Mouse (Mus musculus): ENCODE measurements at regions not wholly inside any gene's neighbourhood (a gene's known extent, or its start where the extent isn't known, plus 50 kb on each side); places are given as distances from the start of the nearest gene placed in this dataset.

- Histone ChIP-seq H3K4me1 (ENCODE audit: control insufficient read depth, insufficient read depth, low read length) (no peaks in the 10 kb centered on the region), H3K4me3 (replicated peaks; ENCODE audit: control insufficient read depth, low read depth, low read length) (no peak overlapping the region), H3K27ac (ENCODE audit: control insufficient read depth, insufficient read depth, low read depth, low read length, poor library complexity) (no peak overlapping the region)
- TF ChIP-seq POLR2A (IDR thresholded peaks at IDR 0.05; ENCODE audit: borderline replicate concordance, control insufficient read depth, low read depth, low read length) (no peak), CTCF (IDR thresholded peaks at IDR 0.05; ENCODE audit: control insufficient read depth, insufficient read depth, low read length) (no peak)
- 78% methylated on average over 7 of the region's 7 CpGs for WGBS
These were observed 196.0 kb downstream of the Fam84b start for GRCm38 (mm10) chr15:60657572-60657971.

DNA sequence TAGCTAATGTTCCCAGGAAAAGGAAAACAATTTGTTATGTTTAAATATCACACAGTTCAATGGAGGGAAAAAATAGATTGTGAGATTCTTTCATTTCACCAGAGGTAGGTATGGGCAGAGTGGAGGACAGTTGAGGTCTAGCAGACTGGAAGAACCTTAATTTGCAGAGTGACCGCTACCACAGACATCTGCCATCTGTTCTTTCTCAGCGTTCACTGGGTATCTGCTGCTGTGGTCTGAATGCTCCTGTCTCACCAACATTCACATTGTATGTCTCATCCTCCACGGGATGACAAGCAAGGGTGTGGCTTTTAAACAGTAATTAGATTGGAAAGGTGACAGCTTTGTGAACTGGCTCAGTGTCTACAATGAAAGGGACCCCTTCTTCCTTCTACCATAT, 198.5 kb downstream of the Fam84b start:
- no peaks in the 10 kb centered on the region for H3K4me1 ChIP-seq (ENCODE audit: control insufficient read depth, insufficient read depth, low read length)
- WGBS = 80% methylated on average over 3 of the region's 3 CpGs
- H3K4me3 ChIP-seq (replicated peaks; ENCODE audit: control insufficient read depth, low read depth, low read length) = no peak overlapping the region
- H3K27ac ChIP-seq (ENCODE audit: control insufficient read depth, insufficient read depth, low read depth, low read length, poor library complexity) = no peak overlapping the region
- TF ChIP-seq POLR2A (IDR thresholded peaks at IDR 0.05; ENCODE audit: borderline replicate concordance, control insufficient read depth, low read depth, low read length) (no peak), CTCF (IDR thresholded peaks at IDR 0.05; ENCODE audit: control insufficient read depth, insufficient read depth, low read length) (no peak)

GRCm38 (mm10) chr15:60649252-60649651, 204.3 kb downstream of the Fam84b start:
- H3K4me1 ChIP-seq (ENCODE audit: control insufficient read depth, insufficient read depth, low read length) = no peaks in the 10 kb centered on the region
- no peak overlapping the region for H3K4me3 ChIP-seq (replicated peaks; ENCODE audit: control insufficient read depth, low read depth, low read length)
- no peak overlapping the region for H3K27ac ChIP-seq (ENCODE audit: control insufficient read depth, insufficient read depth, low read depth, low read length, poor library complexity)
- WGBS = 88% methylated on average over 2 of the region's 2 CpGs
- no peak for TF ChIP-seq POLR2A (IDR thresholded peaks at IDR 0.05; ENCODE audit: borderline replicate concordance, control insufficient read depth, low read depth, low read length)

DNA sequence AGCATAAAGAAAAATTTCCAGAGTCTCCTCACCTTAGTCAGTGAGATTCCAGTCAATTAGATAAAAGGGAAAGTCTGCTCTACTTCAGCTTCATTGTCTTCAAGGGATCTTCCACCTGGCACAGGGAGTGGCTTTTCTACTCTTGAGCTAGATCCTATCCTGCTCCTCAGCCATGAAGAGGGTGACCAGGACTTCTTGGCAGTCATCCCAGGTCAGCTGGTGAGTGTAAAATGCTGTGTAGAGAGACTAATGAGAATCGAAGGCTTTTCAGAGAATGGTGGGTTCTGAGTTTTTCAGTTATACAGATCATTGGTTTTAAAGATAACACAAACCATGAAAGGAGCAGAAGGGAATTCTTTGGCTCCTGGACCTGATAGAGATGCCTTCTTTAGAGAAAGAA, 211.8 kb downstream of the Fam84b start:
- Histone ChIP-seq H3K27ac (ENCODE audit: control insufficient read depth, insufficient read depth, low read depth, low read length, poor library complexity) (no peak overlapping the region), H3K4me1 (ENCODE audit: control insufficient read depth, insufficient read depth, low read length) (no peaks in the 10 kb centered on the region), H3K4me3 (replicated peaks; ENCODE audit: control insufficient read depth, low read depth, low read length) (no peak overlapping the region)
- WGBS = 68% methylated on average over 1 of the region's 1 CpGs
- TF ChIP-seq POLR2A (IDR thresholded peaks at IDR 0.05; ENCODE audit: borderline replicate concordance, control insufficient read depth, low read depth, low read length) (no peak), CTCF (IDR thresholded peaks at IDR 0.05; ENCODE audit: control insufficient read depth, insufficient read depth, low read length) (no peak)

DNA sequence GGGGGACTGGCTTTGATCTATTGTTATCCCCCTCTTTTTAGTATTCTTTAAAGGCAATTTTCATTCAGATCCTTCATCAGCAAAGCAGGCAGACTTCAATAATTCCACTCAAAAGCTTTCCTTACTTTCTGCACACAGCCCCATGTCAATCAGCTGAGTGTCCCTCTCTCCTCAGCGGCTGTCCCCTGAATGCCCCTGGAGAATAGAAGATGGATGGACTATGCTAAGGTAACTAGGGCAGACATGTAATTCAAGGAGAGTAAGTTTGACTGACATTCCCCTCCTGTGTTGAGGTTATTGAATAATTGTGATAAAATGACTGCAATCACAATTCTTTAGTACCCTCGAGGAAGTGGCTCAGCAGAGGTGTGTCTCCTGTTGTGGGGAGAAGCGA, 220.1 kb downstream of the Fam84b start:
- no peak overlapping the region for H3K27ac ChIP-seq (ENCODE audit: control insufficient read depth, insufficient read depth, low read depth, low read length, poor library complexity)
- TF ChIP-seq POLR2A (IDR thresholded peaks at IDR 0.05; ENCODE audit: borderline replicate concordance, control insufficient read depth, low read depth, low read length) = no peak
- WGBS = 69% methylated on average over 3 of the region's 3 CpGs
- H3K4me3 ChIP-seq (replicated peaks; ENCODE audit: control insufficient read depth, low read depth, low read length) = no peak overlapping the region
- no peaks in the 10 kb centered on the region for H3K4me1 ChIP-seq (ENCODE audit: control insufficient read depth, insufficient read depth, low read length)

GRCm38 (mm10) chr15:60632789-60633456, 220.7 kb downstream of the Fam84b start:
- Histone ChIP-seq H3K4me1 (ENCODE audit: control insufficient read depth, insufficient read depth, low read length) (no peaks in the 10 kb centered on the region), H3K4me3 (replicated peaks; ENCODE audit: control insufficient read depth, low read depth, low read length) (no peak overlapping the region), H3K27ac (ENCODE audit: control insufficient read depth, insufficient read depth, low read depth, low read length, poor library complexity) (no peak overlapping the region)
- WGBS = 80% methylated on average over 4 of the region's 4 CpGs
- no peak for TF ChIP-seq POLR2A (IDR thresholded peaks at IDR 0.05; ENCODE audit: borderline replicate concordance, control insufficient read depth, low read depth, low read length)
- TF ChIP-seq CTCF (IDR thresholded peaks at IDR 0.05; ENCODE audit: control insufficient read depth, insufficient read depth, low read length) = no peak

DNA sequence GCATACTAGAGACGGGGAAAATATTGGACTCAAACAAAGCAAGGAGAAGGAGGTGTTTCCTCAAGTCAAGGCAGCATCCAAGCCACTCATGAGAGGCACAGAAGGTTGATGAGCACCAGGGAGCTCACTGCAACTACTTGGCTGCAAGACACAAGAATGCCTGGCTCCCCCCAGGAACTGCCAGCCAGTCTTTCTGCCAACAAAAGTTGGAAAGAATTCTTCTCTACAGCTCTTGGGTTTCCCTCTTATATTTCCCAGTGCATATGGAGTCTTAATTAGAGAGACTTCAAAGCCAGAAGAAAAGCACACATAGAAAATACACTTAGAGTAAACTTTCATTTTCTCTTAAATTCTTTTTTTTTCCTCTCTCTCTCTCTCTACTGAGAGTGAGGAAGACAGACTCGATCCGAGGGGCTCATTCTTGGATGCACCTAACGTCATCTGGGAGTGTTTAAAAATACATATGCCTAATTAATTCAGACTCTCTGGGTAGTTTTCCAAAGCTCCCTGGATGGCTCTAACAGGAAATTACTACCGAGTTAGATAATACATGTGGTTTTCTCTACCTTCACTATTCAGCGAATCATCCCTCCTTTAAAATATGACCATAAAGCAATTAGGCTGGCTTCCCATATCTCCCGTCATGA, 222.7 kb downstream of the Fam84b start:
- no peak for TF ChIP-seq CTCF (IDR thresholded peaks at IDR 0.05; ENCODE audit: control insufficient read depth, insufficient read depth, low read length)
- TF ChIP-seq POLR2A (IDR thresholded peaks at IDR 0.05; ENCODE audit: borderline replicate concordance, control insufficient read depth, low read depth, low read length) = no peak
- Histone ChIP-seq H3K4me1 (ENCODE audit: control insufficient read depth, insufficient read depth, low read length) (no peaks in the 10 kb centered on the region), H3K27ac (ENCODE audit: control insufficient read depth, insufficient read depth, low read depth, low read length, poor library complexity) (no peak overlapping the region), H3K4me3 (replicated peaks; ENCODE audit: control insufficient read depth, low read depth, low read length) (no peak overlapping the region)
- WGBS = 68% methylated on average over 7 of the region's 7 CpGs

GRCm38 (mm10) chr15:60618801-60619200, 234.8 kb downstream of the Fam84b start:
- TF ChIP-seq POLR2A (IDR thresholded peaks at IDR 0.05; ENCODE audit: borderline replicate concordance, control insufficient read depth, low read depth, low read length) (no peak), CTCF (IDR thresholded peaks at IDR 0.05; ENCODE audit: control insufficient read depth, insufficient read depth, low read length) (no peak)
- WGBS = 79% methylated on average over 2 of the region's 2 CpGs
- no peak overlapping the region for H3K27ac ChIP-seq (ENCODE audit: control insufficient read depth, insufficient read depth, low read depth, low read length, poor library complexity)
- no peaks in the 10 kb centered on the region for H3K4me1 ChIP-seq (ENCODE audit: control insufficient read depth, insufficient read depth, low read length)
- H3K4me3 ChIP-seq (replicated peaks; ENCODE audit: control insufficient read depth, low read depth, low read length) = no peak overlapping the region

GRCm38 (mm10) chr15:60617371-60617770, 236.2 kb downstream of the Fam84b start:
- TF ChIP-seq POLR2A (IDR thresholded peaks at IDR 0.05; ENCODE audit: borderline replicate concordance, control insufficient read depth, low read depth, low read length) (no peak), CTCF (IDR thresholded peaks at IDR 0.05; ENCODE audit: control insufficient read depth, insufficient read depth, low read length) (no peak)
- H3K4me1 ChIP-seq (ENCODE audit: control insufficient read depth, insufficient read depth, low read length) = no peaks in the 10 kb centered on the region
- 58% methylated on average over 2 of the region's 2 CpGs for WGBS
- H3K27ac ChIP-seq (ENCODE audit: control insufficient read depth, insufficient read depth, low read depth, low read length, poor library complexity) = no peak overlapping the region
- H3K4me3 ChIP-seq (replicated peaks; ENCODE audit: control insufficient read depth, low read depth, low read length) = no peak overlapping the region

Data from bone marrow, adult 2 months (tissue).